Mouse (Mus musculus): ENCODE results near the gene Itgb5.

DNA sequence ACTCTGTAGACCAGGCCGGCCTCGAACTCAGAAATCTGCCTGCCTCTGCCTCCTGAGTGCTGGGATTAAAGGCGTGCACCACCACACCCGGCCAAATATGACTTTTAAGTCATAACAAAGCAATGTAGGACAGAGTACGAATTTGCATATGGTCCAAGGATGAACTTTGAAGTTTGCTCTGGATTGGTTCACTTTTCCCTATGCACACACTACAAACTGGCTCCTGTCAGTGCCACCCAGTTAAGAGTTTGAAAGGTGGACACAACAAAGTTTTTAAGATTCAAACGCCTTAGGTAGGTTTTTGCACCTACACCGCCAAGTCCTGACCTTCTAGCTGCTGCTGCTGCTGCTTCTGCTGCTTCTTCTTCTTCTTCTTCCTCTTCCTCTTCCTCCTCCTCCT lies 969 bp upstream of the Itgb5 start:
- TF ChIP-seq CTCF (IDR thresholded peaks at IDR 0.05; ENCODE audit: low read depth, low read length), result no peak
- TF ChIP-seq POLR2A (IDR thresholded peaks at IDR 0.05; ENCODE audit: borderline replicate concordance, low read depth, low read length), result no peak

Data from bone marrow macrophage, adult 2 months (primary cell).